Mouse (Mus musculus) liver, embryonic 16.5 days (tissue): Measurements from ENCODE around the gene Keap1. TPM values are rescaled to one million over a fixed set of nuclear protein-coding genes. Genes with fewer than 3 reads are reported as not detected.

Source experiments
- ATAC-seq: fragments of 200-750 bp; cut with Nextera tagmentation; 2 replicates; pipeline ENCODE4 v1.8.0; 2017; ENCODE audit warnings: low read depth, mild to moderate bottlenecking, moderate number of reproducible peaks, moderate library complexity
- H3K27ac ChIP-seq: fragments of 300-500 bp; sonication (generic); 2 replicates; pipeline ENCODE4 v1.5.1; 2014; ENCODE audit warnings: mild to moderate bottlenecking, low read length
- H3K27me3 ChIP-seq: fragments of 300-500 bp; sonication (generic); 2 replicates; pipeline ENCODE4 v1.6.1; 2014; ENCODE audit warnings: low read depth, low read length, mixed read lengths; ENCODE audit not compliant: control insufficient read depth, insufficient read depth
- H3K36me3 ChIP-seq: fragments of 300-500 bp; sonication (generic); 2 replicates; pipeline ENCODE4 v1.6.1; 2014; ENCODE audit warnings: mild to moderate bottlenecking; ENCODE audit not compliant: control insufficient read depth, insufficient read depth
- H3K4me1 ChIP-seq: fragments of 300-500 bp; sonication (generic); 2 replicates; pipeline ENCODE4 v1.6.1; 2014; ENCODE audit warnings: low read depth, low read length, mixed read lengths; ENCODE audit not compliant: control insufficient read depth
- H3K4me2 ChIP-seq: fragments of 300-500 bp; sonication (generic); 2 replicates; pipeline ENCODE4 v1.6.1; 2014; ENCODE audit warnings: low read depth, low read length, mixed read lengths
- H3K4me3 ChIP-seq: fragments of 300-500 bp; sonication (generic); 2 replicates; pipeline ENCODE4 v1.5.1; 2014; ENCODE audit warnings: low read depth, mild to moderate bottlenecking, low read length
- H3K9ac ChIP-seq: fragments of 300-500 bp; sonication (generic); 2 replicates; pipeline ENCODE4 v1.6.1; 2014; ENCODE audit warnings: low read depth, low read length
- H3K9me3 ChIP-seq: fragments of 300-500 bp; sonication (generic); replicated peaks from 2 replicates; pipeline ENCODE4 v1.6.1; 2016; ENCODE audit warnings: low read length; ENCODE audit not compliant: control insufficient read depth
- WGBS: fragments of 180-500 bp; shearing (Covaris S2); extraction: QIAGEN DNeasy Blood & Tissue Kit; methylation state at CpG from one replicate; pipeline ENCODE4 v1.1.7; 2014; ENCODE audit not compliant: insufficient replicate concordance; 5-methylcytosine and 5-hydroxymethylcytosine counted together
- polyA plus RNA-seq: library from polyadenylated mRNA; unstranded; fragments of >200 nt; fragmentation: Nextera tagmentation; extraction: Ambion mirVana; gene quantifications from 2 replicates; pipeline ENCODE4 v1.2.1, GENCODE M21; 2015

Gene Keap1
- polyA plus RNA-seq, 1 experiment from 2014 or later, result 27.7 TPM

DNA sequence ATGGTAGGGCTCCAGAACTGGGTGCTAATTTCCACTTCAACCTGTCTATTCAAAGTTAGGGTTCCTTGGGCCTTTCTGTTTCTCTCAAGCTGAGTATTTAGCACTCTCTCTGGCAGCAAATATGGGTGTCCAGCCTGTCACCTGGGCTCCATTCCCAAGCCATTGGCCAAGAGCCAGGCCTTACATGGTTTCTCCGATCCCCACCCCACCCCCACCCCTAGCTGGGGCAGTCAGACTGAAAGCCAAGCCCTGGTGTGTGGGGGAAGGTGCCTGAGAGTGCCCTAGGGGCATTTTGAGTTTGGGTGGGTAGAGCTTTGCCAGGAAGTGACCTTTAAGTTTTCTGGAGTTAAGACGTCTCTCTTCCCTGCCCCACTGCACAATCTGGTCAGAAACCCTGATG is 54.4 kb downstream of the Keap1 start:
- 45% methylated on average over 2 of the region's 2 CpGs for WGBS
- Histone ChIP-seq H3K4me2 (peak overlapping the region; percentile 78; the same call in 1 of the 2 replicates), H3K9me3 (no peaks in the 10 kb centered on the region), H3K36me3 (no peaks in the 10 kb centered on the region), H3K4me1 (peaks cover 31% of the 10 kb centered on the region), H3K27me3 (no peaks in the 10 kb centered on the region), H3K9ac (no peak overlapping the region), H3K4me3 (peak overlapping the region; percentile 64; the same call in 1 of the 2 replicates), H3K27ac (no peak overlapping the region)
- no peak for ATAC-seq

DNA sequence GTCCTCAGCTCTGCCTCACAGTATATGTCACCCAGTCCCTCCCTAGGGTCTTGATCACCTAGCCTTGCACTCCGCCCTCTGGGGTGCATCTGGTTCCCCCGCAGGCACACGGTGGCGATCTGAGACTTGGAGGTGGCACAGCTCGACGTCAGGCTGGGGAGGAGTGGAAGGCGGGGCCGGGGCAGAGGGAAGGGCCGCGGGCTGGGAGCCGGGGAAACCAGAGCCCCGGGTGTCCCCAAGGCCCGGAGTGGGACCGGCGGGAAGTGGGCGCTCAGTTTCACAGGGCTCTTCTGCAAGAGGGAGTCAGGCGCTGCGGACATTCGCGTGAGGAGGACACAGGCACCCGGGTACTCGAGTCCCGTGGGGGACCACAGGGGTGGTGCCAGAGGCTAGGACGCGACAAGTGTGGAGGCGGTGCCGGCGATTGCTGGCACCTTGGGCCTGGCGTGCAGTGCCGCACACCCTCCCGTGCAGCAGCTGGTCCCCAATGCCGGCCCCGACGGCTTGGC is 55.2 kb downstream of the Keap1 start:
- ATAC-seq, result peak; percentile 71
- H3K27ac ChIP-seq, result no peak overlapping the region
- no peaks in the 10 kb centered on the region for H3K9me3 ChIP-seq
- H3K4me3 ChIP-seq, result peak overlapping the region; percentile 64
- WGBS, result 8% methylated on average over 34 of the region's 34 CpGs
- H3K4me1 ChIP-seq, result peaks cover 31% of the 10 kb centered on the region
- peak overlapping the region; percentile 62 for H3K9ac ChIP-seq
- peak overlapping the region; percentile 78 for H3K4me2 ChIP-seq
- no peaks in the 10 kb centered on the region for H3K27me3 ChIP-seq
- H3K36me3 ChIP-seq, result no peaks in the 10 kb centered on the region

GRCm38 (mm10) chr9:21183421-21183820 is 55.7 kb downstream of the Keap1 start:
- no peak for ATAC-seq
- H3K27me3 ChIP-seq, result no peaks in the 10 kb centered on the region
- H3K9me3 ChIP-seq, result no peaks in the 10 kb centered on the region
- no peaks in the 10 kb centered on the region for H3K36me3 ChIP-seq
- H3K27ac ChIP-seq, result no peak overlapping the region
- H3K4me3 ChIP-seq, result peak overlapping the region; percentile 64
- peak overlapping the region; percentile 78; the same call in 1 of the 2 replicates for H3K4me2 ChIP-seq
- 33% methylated on average over 6 of the region's 6 CpGs for WGBS
- H3K4me1 ChIP-seq, result peaks cover 31% of the 10 kb centered on the region
- H3K9ac ChIP-seq, result no peak overlapping the region; the same call in 1 of the 2 replicates

DNA sequence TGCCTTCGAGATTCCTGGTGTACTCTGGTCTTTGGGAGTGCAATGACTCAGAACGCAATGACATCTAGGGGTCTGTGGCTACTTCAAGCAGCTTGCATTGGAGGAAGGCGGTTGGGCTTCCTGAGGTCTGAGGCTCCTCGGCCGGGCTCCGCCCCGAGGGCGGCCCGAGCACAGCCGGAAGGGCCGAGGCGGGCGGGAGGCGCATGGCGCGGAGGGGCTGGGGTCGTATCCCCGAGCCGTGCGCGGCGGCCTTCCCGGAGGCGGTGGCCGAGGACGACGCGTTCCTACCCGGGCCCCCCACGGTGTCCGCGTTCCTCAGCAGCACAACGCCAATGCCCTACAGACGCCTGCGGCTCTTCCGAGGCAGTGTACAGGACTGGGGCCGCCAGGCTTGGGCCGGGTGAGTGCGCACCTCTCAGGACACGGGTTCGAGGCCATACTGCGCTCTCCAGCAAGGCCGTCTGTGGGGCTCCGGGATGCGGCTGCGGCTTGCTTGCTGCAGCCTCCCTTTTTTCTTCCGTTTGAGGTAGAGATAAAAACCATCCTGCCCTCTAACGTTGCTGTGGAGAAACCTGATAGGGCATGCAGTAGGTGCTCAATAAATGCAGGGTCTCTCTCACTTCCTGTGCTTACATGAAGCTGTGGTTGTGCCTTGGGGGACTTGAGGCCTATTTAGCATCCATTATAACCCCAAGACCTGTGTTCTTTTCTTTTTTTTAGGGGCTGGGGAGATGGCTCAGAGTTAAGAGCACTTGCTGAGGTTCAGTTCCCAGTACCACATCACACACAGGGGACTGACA is 57.5 kb downstream of the Keap1 start:
- Histone ChIP-seq H3K36me3 (no peaks in the 10 kb centered on the region), H3K27me3 (no peaks in the 10 kb centered on the region), H3K4me2 (peak overlapping the region; percentile 69), H3K4me1 (peaks cover 31% of the 10 kb centered on the region), H3K4me3 (peak overlapping the region; percentile 62), H3K9me3 (no peaks in the 10 kb centered on the region), H3K9ac (peak overlapping the region; percentile 65), H3K27ac (peak overlapping the region; percentile 67)
- WGBS, result 2% methylated on average over 48 of the region's 48 CpGs
- no peak for ATAC-seq

- no peak for ATAC-seq
- Histone ChIP-seq H3K4me1 (peaks cover 31% of the 10 kb centered on the region), H3K27me3 (no peaks in the 10 kb centered on the region), H3K9me3 (no peaks in the 10 kb centered on the region), H3K4me3 (no peak overlapping the region), H3K9ac (no peak overlapping the region), H3K27ac (no peak overlapping the region), H3K36me3 (no peaks in the 10 kb centered on the region), H3K4me2 (no peak overlapping the region)
- WGBS, result 30% methylated on average over 1 of the region's 1 CpGs
Observed at GRCm38 (mm10) chr9:21180841-21181240, 58.3 kb downstream of the Keap1 start.

GRCm38 (mm10) chr9:21180402-21180801 is 58.8 kb downstream of the Keap1 start:
- no peak overlapping the region for H3K4me2 ChIP-seq
- no peak overlapping the region for H3K9ac ChIP-seq
- no peak overlapping the region for H3K4me3 ChIP-seq
- H3K36me3 ChIP-seq, result no peaks in the 10 kb centered on the region
- H3K27me3 ChIP-seq, result no peaks in the 10 kb centered on the region
- WGBS, result 56% methylated on average over 4 of the region's 4 CpGs
- no peak overlapping the region for H3K27ac ChIP-seq
- H3K9me3 ChIP-seq, result no peaks in the 10 kb centered on the region
- peaks cover 31% of the 10 kb centered on the region for H3K4me1 ChIP-seq
- no peak for ATAC-seq

Other genes with a start within 250 kb of the Keap1 start
- gene Mrpl4, start 236.6 kb downstream of the Keap1 start, polyA plus RNA-seq, result 58.0 and 59.8 TPM in 2 replicates
- 10.6 and 11.9 TPM in 2 replicates for gene Icam1, start 223.4 kb downstream of the Keap1 start, polyA plus RNA-seq
- gene Icam4, start 210.0 kb downstream of the Keap1 start, polyA plus RNA-seq, result 172 and 184 TPM in 2 replicates
- gene Icam5, start 207.3 kb downstream of the Keap1 start, polyA plus RNA-seq, result 0.26 and 0.30 TPM in 2 replicates
- gene Zglp1, start 172.3 kb downstream of the Keap1 start, polyA plus RNA-seq, result 0.43 TPM in 1 of 2 replicates, not detected in the other
- 0.18 and 0.20 TPM in 2 replicates for gene Gm49373, start 166.3 kb downstream of the Keap1 start, polyA plus RNA-seq
- 26.5 and 26.6 TPM in 2 replicates for gene Fdx1l, start 165.7 kb downstream of the Keap1 start, polyA plus RNA-seq
- 0.85 and 1.6 TPM in 2 replicates for gene Gm38431, start 147.4 kb downstream of the Keap1 start, polyA plus RNA-seq
- gene Raver1, start 147.4 kb downstream of the Keap1 start, polyA plus RNA-seq, result 17.6 and 19.8 TPM in 2 replicates
- gene Tyk2, start 108.1 kb downstream of the Keap1 start, polyA plus RNA-seq, result 8.0 and 8.9 TPM in 2 replicates
- 104 and 106 TPM in 2 replicates for gene Cdc37, start 89.4 kb downstream of the Keap1 start, polyA plus RNA-seq
- gene Pde4a, start 73.6 kb downstream of the Keap1 start, polyA plus RNA-seq, result 1.6 and 1.9 TPM in 2 replicates
- gene S1pr5, start 9.1 kb upstream of the Keap1 start, polyA plus RNA-seq, result 0.13 and 0.14 TPM in 2 replicates
- 90.4 and 95.3 TPM in 2 replicates for gene Atg4d, start 25.9 kb upstream of the Keap1 start, polyA plus RNA-seq
- gene Kri1, start 48.6 kb upstream of the Keap1 start, polyA plus RNA-seq, result 5.5 and 8.1 TPM in 2 replicates
- gene Cdkn2d, start 52.0 kb upstream of the Keap1 start, polyA plus RNA-seq, result 120 and 128 TPM in 2 replicates
- 0.08 and 1.1 TPM in 2 replicates for gene Ap1m2, start 73.0 kb upstream of the Keap1 start, polyA plus RNA-seq
- gene Slc44a2, start 81.3 kb upstream of the Keap1 start, polyA plus RNA-seq, result 16.9 TPM in 2 replicates
- gene Ilf3, start 128.5 kb upstream of the Keap1 start, polyA plus RNA-seq, result 34.9 and 37.2 TPM in 2 replicates
- gene Qtrt1, start 172.5 kb upstream of the Keap1 start, polyA plus RNA-seq, result 14.6 and 15.8 TPM in 2 replicates
- gene Dnm2, start 185.5 kb upstream of the Keap1 start, polyA plus RNA-seq, result 50.0 and 50.4 TPM in 2 replicates